Mouse (Mus musculus): Measurements from ENCODE around the gene S1pr1. TPM values are rescaled to one million over a fixed set of nuclear protein-coding genes. Genes with fewer than 3 reads are reported as not detected.

Gene S1pr1
- 100 to 1,000 TPM in 3 of 4 experiments, 10 to 100 TPM in 1; 85.9 to 113 (median 105) TPM for total RNA-seq (2022)

- peak; percentile 26 to 63 for DNase-seq (ENCODE audit: low spot score in 2 of 2)
Measured at GRCm38 (mm10) chr3:115714671-115715651, at the start of gene S1pr1. Gene S1pr1 (minus strand): TSS chr3:115715072.

- no peak for DNase-seq (ENCODE audit: low spot score in 2 of 2)
Measured at GRCm38 (mm10) chr3:115763292-115763691, 48.4 kb upstream of the S1pr1 start.

- DNase-seq (ENCODE audit: low spot score in 2 of 2), result no peak
Measured at GRCm38 (mm10) chr3:115762841-115763240, 48.0 kb upstream of the S1pr1 start.

- no peak for DNase-seq (ENCODE audit: low spot score in 2 of 2)
Measured at GRCm38 (mm10) chr3:115759659-115760058, 44.8 kb upstream of the S1pr1 start.

GRCm38 (mm10) chr3:115758455-115758912 lies 43.6 kb upstream of the S1pr1 start:
- no peak for DNase-seq (ENCODE audit: low spot score in 2 of 2)

- no peak for DNase-seq (ENCODE audit: low spot score in 2 of 2)
Measured at GRCm38 (mm10) chr3:115754466-115754865, 39.6 kb upstream of the S1pr1 start.

- no peak for DNase-seq (ENCODE audit: low spot score in 2 of 2)
Measured at GRCm38 (mm10) chr3:115750369-115750768, 35.5 kb upstream of the S1pr1 start.

- DNase-seq (ENCODE audit: low spot score in 2 of 2), result no peak
Measured at GRCm38 (mm10) chr3:115748289-115748989, 33.6 kb upstream of the S1pr1 start.

GRCm38 (mm10) chr3:115746511-115746910 lies 31.6 kb upstream of the S1pr1 start:
- DNase-seq (ENCODE audit: low spot score in 2 of 2), result no peak

GRCm38 (mm10) chr3:115745088-115745487 lies 30.2 kb upstream of the S1pr1 start:
- no peak for DNase-seq (ENCODE audit: low spot score in 2 of 2)

- DNase-seq (ENCODE audit: low spot score in 2 of 2), result no peak
Measured at GRCm38 (mm10) chr3:115738524-115738923, 23.7 kb upstream of the S1pr1 start.

- peak in 1 of 2 experiments; percentile 7 for DNase-seq (ENCODE audit: low spot score in 2 of 2)
Measured at GRCm38 (mm10) chr3:115737785-115738318, 23.0 kb upstream of the S1pr1 start.

GRCm38 (mm10) chr3:115735540-115735939 lies 20.7 kb upstream of the S1pr1 start:
- no peak for DNase-seq (ENCODE audit: low spot score in 2 of 2)

- DNase-seq (ENCODE audit: low spot score in 2 of 2), result no peak
Measured at GRCm38 (mm10) chr3:115734841-115735240, 20.0 kb upstream of the S1pr1 start.

- no peak for DNase-seq (ENCODE audit: low spot score in 2 of 2)
Measured at GRCm38 (mm10) chr3:115730336-115730735, 15.5 kb upstream of the S1pr1 start.

- no peak for DNase-seq (ENCODE audit: low spot score in 2 of 2)
Measured at GRCm38 (mm10) chr3:115729187-115729586, 14.3 kb upstream of the S1pr1 start.

GRCm38 (mm10) chr3:115728211-115728610 lies 13.3 kb upstream of the S1pr1 start:
- DNase-seq (ENCODE audit: low spot score in 2 of 2), result no peak

GRCm38 (mm10) chr3:115718886-115719285 lies 4.0 kb upstream of the S1pr1 start:
- DNase-seq (ENCODE audit: low spot score in 2 of 2), result no peak

GRCm38 (mm10) chr3:115715900-115716515 lies 1.1 kb upstream of the S1pr1 start:
- no peak for DNase-seq (ENCODE audit: low spot score in 2 of 2)

- no peak for DNase-seq (ENCODE audit: low spot score in 2 of 2)
Measured at GRCm38 (mm10) chr3:115714049-115714435, 830 bp downstream of the S1pr1 start.

- DNase-seq (ENCODE audit: low spot score in 2 of 2), result no peak
Measured at GRCm38 (mm10) chr3:115713417-115714048, 1.3 kb downstream of the S1pr1 start.

All from left cerebral cortex, adult 8-10 months (tissue).